Mouse (Mus musculus): Measurements from ENCODE around the gene Nectin2.

The Nectin2 gene

GRCm38 (mm10) chr7:19769001-19769400 lies 18.7 kb upstream of the Nectin2 start:
- DNase-seq (ENCODE audit: low spot score): no peak

- no peak for DNase-seq (ENCODE audit: low spot score)
These were observed 18.0 kb upstream of the Nectin2 start for GRCm38 (mm10) chr7:19768251-19768650.

- no peak for DNase-seq (ENCODE audit: low spot score)
These were observed 14.3 kb upstream of the Nectin2 start for GRCm38 (mm10) chr7:19764581-19764980.

GRCm38 (mm10) chr7:19763829-19764477 lies 13.7 kb upstream of the Nectin2 start:
- DNase-seq (ENCODE audit: low spot score): no peak

- no peak for DNase-seq (ENCODE audit: low spot score)
These were observed 12.0 kb upstream of the Nectin2 start for GRCm38 (mm10) chr7:19762283-19762682.

- DNase-seq (ENCODE audit: low spot score): no peak
These were observed 9.7 kb upstream of the Nectin2 start for GRCm38 (mm10) chr7:19760021-19760420.

- DNase-seq (ENCODE audit: low spot score): no peak
These were observed 8.3 kb upstream of the Nectin2 start for GRCm38 (mm10) chr7:19758623-19759022.

- no peak for DNase-seq (ENCODE audit: low spot score)
These were observed 5.8 kb upstream of the Nectin2 start for GRCm38 (mm10) chr7:19755851-19756786.

GRCm38 (mm10) chr7:19755008-19755407 lies 4.7 kb upstream of the Nectin2 start:
- DNase-seq (ENCODE audit: low spot score): no peak

GRCm38 (mm10) chr7:19754065-19754464 lies 3.8 kb upstream of the Nectin2 start:
- DNase-seq (ENCODE audit: low spot score): no peak

GRCm38 (mm10) chr7:19753587-19753986 lies 3.3 kb upstream of the Nectin2 start:
- no peak for DNase-seq (ENCODE audit: low spot score)

- DNase-seq (ENCODE audit: low spot score): no peak
These were observed 2.4 kb upstream of the Nectin2 start for GRCm38 (mm10) chr7:19752652-19753051.

- DNase-seq (ENCODE audit: low spot score): no peak
These were observed 744 bp upstream of the Nectin2 start for GRCm38 (mm10) chr7:19751070-19751383.

GRCm38 (mm10) chr7:19749389-19750216 lies 680 bp downstream of the Nectin2 start:
- DNase-seq (ENCODE audit: low spot score): peak; percentile 90

- DNase-seq (ENCODE audit: low spot score): no peak
These were observed 1.8 kb downstream of the Nectin2 start for GRCm38 (mm10) chr7:19748219-19749195.

GRCm38 (mm10) chr7:19747420-19748218 lies 2.7 kb downstream of the Nectin2 start:
- DNase-seq (ENCODE audit: low spot score): no peak

- DNase-seq (ENCODE audit: low spot score): no peak
These were observed 3.7 kb downstream of the Nectin2 start for GRCm38 (mm10) chr7:19746426-19747201.

GRCm38 (mm10) chr7:19745971-19746370 lies 4.3 kb downstream of the Nectin2 start:
- no peak for DNase-seq (ENCODE audit: low spot score)

GRCm38 (mm10) chr7:19744590-19745385 lies 5.5 kb downstream of the Nectin2 start:
- DNase-seq (ENCODE audit: low spot score): no peak

All from left cerebral cortex, adult 11 months (tissue).